Mouse (Mus musculus): Measurements from ENCODE around the gene Chic2.

DNA sequence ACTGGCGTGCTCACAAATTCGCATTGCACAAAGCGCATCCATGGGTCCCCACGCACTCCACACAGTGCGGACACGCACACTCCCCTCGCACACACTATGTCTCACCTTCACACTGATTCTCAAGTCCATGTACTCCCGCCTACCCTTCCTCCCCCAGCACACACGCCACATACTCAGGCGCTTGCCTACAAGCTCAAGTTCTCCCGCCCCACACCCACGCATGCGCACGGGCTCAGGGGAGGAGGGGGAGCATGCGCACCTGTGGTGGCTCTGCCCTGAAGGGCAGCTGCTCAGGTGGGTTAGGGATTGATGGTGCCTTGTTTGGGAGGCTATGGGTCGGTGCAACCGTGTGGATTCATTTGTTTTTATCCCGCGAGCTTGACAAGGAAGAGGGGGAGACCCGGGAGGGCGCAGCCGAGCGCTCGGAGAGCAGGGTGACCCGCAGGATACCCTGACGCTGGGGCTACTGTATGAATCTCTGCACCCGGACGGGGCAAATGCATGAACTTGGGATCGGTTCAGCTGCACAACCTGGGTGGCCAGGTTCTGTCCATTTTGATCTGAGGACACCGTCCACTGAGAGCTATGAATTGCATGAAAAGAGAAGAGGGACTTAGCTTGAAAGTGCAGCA is 22.7 kb upstream of the Chic2 start:
- TF ChIP-seq CTCF (IDR thresholded peaks at IDR 0.05; ENCODE audit: extremely low read depth, insufficient read depth, low read length) (no peak), POLR2A (IDR thresholded peaks at IDR 0.05; ENCODE audit: extremely low read depth, insufficient read depth, low read length) (no peak)
